Mouse (Mus musculus) heart, embryonic 16.5 days (tissue): ENCODE data around the gene Pias3. TPM values are rescaled to one million over a fixed set of nuclear protein-coding genes. Genes with fewer than 3 reads are reported as not detected.
"Not testable (repeated sequence)": the region's sequence is repeated elsewhere in the genome, so short reads cannot be mapped to it uniquely, and the experiment has no call there.

Experiments
- ATAC-seq: fragments of 200-750 bp; cut with Nextera tagmentation; replicated peaks from 2 replicates; pipeline ENCODE4 v1.8.0; 2017; ENCODE audit warnings: moderate number of reproducible peaks; ENCODE audit not compliant: insufficient read depth, low FRiP score; ENCODE audit errors: extremely low read depth
- H3K27ac ChIP-seq: fragments of 300-500 bp; sonication (generic); 2 replicates; pipeline ENCODE4 v1.5.1; 2014; ENCODE audit warnings: mild to moderate bottlenecking, low read length, control low read depth, moderate library complexity
- H3K27me3 ChIP-seq: fragments of 300-500 bp; sonication (generic); 2 replicates; pipeline ENCODE4 v1.6.1; 2014; ENCODE audit warnings: low read length, mixed read lengths; ENCODE audit not compliant: control insufficient read depth, insufficient read depth
- H3K36me3 ChIP-seq: fragments of 300-500 bp; sonication (generic); 2 replicates; pipeline ENCODE4 v1.6.1; 2014; ENCODE audit not compliant: control insufficient read depth, insufficient read depth
- H3K4me1 ChIP-seq: fragments of 300-500 bp; sonication (generic); 2 replicates; pipeline ENCODE4 v1.6.1; 2014; ENCODE audit warnings: low read length, mixed read lengths; ENCODE audit not compliant: control insufficient read depth, insufficient read depth
- H3K4me2 ChIP-seq: fragments of 300-500 bp; sonication (generic); 2 replicates; pipeline ENCODE4 v1.6.1; 2014; ENCODE audit warnings: low read depth, mild to moderate bottlenecking, control low read depth, low read length
- H3K4me3 ChIP-seq: fragments of 300-500 bp; sonication (generic); 2 replicates; pipeline ENCODE4 v1.5.1; 2014; ENCODE audit warnings: mild to moderate bottlenecking, control low read depth, low read length
- H3K9ac ChIP-seq: fragments of 300-500 bp; sonication (generic); 2 replicates; pipeline ENCODE4 v1.6.1; 2014; ENCODE audit warnings: low read length, control low read depth
- H3K9me3 ChIP-seq: fragments of 300-500 bp; sonication (generic); replicated peaks from 2 replicates; pipeline ENCODE4 v1.6.1; 2016; ENCODE audit warnings: low read length; ENCODE audit not compliant: control insufficient read depth
- WGBS: fragments of 180-500 bp; shearing (Covaris S2); extraction: QIAGEN DNeasy Blood & Tissue Kit; methylation state at CpG from one replicate; pipeline ENCODE4 v1.1.7; 2014; 5-methylcytosine and 5-hydroxymethylcytosine counted together
- polyA plus RNA-seq: library from polyadenylated mRNA; unstranded; fragments of >200 nt; fragmentation: Nextera tagmentation; extraction: Ambion mirVana; gene quantifications from 2 replicates; pipeline ENCODE4 v1.2.1, GENCODE M21; 2015

The Pias3 gene
- polyA plus RNA-seq, 1 experiment from 2014 or later = 33.6 TPM

- 55% methylated on average over 5 of the region's 5 CpGs for WGBS
- peaks cover 25% of the 10 kb centered on the region for H3K4me1 ChIP-seq
- no peak for ATAC-seq
Measured at GRCm38 (mm10) chr3:96730785-96731184, 34.6 kb downstream of the Pias3 start.

GRCm38 (mm10) chr3:96733984-96734383 lies 37.8 kb downstream of the Pias3 start:
- Histone ChIP-seq H3K4me2 (no peak overlapping the region), H3K27ac (no peak overlapping the region), H3K4me1 (peaks cover 21% of the 10 kb centered on the region), H3K9ac (no peak overlapping the region), H3K9me3 (no peaks in the 10 kb centered on the region), H3K36me3 (no peaks in the 10 kb centered on the region), H3K4me3 (no peak overlapping the region), H3K27me3 (no peaks in the 10 kb centered on the region)
- no peak for ATAC-seq
- 86% methylated on average over 1 of the region's 1 CpGs for WGBS

More at GRCm38 (mm10) chr3:96730785-96731184, 34.6 kb downstream of the Pias3 start:
- H3K9me3 ChIP-seq = no peaks in the 10 kb centered on the region
- no peaks in the 10 kb centered on the region for H3K27me3 ChIP-seq
- no peaks in the 10 kb centered on the region for H3K36me3 ChIP-seq
- H3K9ac ChIP-seq = no peak overlapping the region
- H3K4me2 ChIP-seq = no peak overlapping the region
- no peak overlapping the region for H3K4me3 ChIP-seq
- H3K27ac ChIP-seq = no peak overlapping the region

- no peak for ATAC-seq
- no peaks in the 10 kb centered on the region for H3K27me3 ChIP-seq
- WGBS = 81% methylated on average over 2 of the region's 2 CpGs
- H3K4me2 ChIP-seq = no peak overlapping the region
- no peaks in the 10 kb centered on the region for H3K9me3 ChIP-seq
- H3K4me3 ChIP-seq = no peak overlapping the region
- peaks cover 13% of the 10 kb centered on the region for H3K4me1 ChIP-seq
- H3K27ac ChIP-seq = no peak overlapping the region
- H3K9ac ChIP-seq = no peak overlapping the region
- H3K36me3 ChIP-seq = no peaks in the 10 kb centered on the region
Measured at GRCm38 (mm10) chr3:96735200-96735599, 39.0 kb downstream of the Pias3 start.

GRCm38 (mm10) chr3:96737013-96737740 lies 41.0 kb downstream of the Pias3 start:
- no peak overlapping the region for H3K4me2 ChIP-seq
- no peaks in the 10 kb centered on the region for H3K9me3 ChIP-seq
- no peak overlapping the region for H3K9ac ChIP-seq
- no peak for ATAC-seq
- 34% methylated on average over 1 of the region's 1 CpGs for WGBS
- peaks cover 5% of the 10 kb centered on the region; the same call in 1 of the 2 replicates for H3K4me1 ChIP-seq
- no peak overlapping the region for H3K27ac ChIP-seq
- H3K27me3 ChIP-seq = no peaks in the 10 kb centered on the region
- no peaks in the 10 kb centered on the region for H3K36me3 ChIP-seq
- H3K4me3 ChIP-seq = no peak overlapping the region

GRCm38 (mm10) chr3:96737995-96738394 lies 41.8 kb downstream of the Pias3 start:
- H3K27ac ChIP-seq = no peak overlapping the region
- no peaks in the 10 kb centered on the region for H3K27me3 ChIP-seq
- no peak for ATAC-seq
- H3K9ac ChIP-seq = no peak overlapping the region
- peaks cover 9% of the 10 kb centered on the region; the same call in 1 of the 2 replicates for H3K4me1 ChIP-seq
- no peaks in the 10 kb centered on the region for H3K36me3 ChIP-seq
- no peak overlapping the region for H3K4me3 ChIP-seq
- WGBS = 88% methylated on average over 1 of the region's 1 CpGs
- no peaks in the 10 kb centered on the region for H3K9me3 ChIP-seq
- no peak overlapping the region for H3K4me2 ChIP-seq

- H3K9me3 ChIP-seq, H3K4me3 ChIP-seq, H3K4me2 ChIP-seq, H3K9ac ChIP-seq, ATAC-seq, H3K4me1 ChIP-seq, H3K27ac ChIP-seq, H3K36me3 ChIP-seq, H3K27me3 ChIP-seq: not testable (repeated sequence)
Measured at GRCm38 (mm10) chr3:96740279-96740678, 44.1 kb downstream of the Pias3 start.

- ATAC-seq = no peak
- WGBS = 88% methylated on average over 3 of the region's 3 CpGs
- Histone ChIP-seq H3K4me3 (no peak overlapping the region), H3K9me3 (no peaks in the 10 kb centered on the region), H3K4me1 (peaks cover 11% of the 10 kb centered on the region), H3K27ac (no peak overlapping the region), H3K36me3 (no peaks in the 10 kb centered on the region), H3K4me2 (no peak overlapping the region), H3K9ac (no peak overlapping the region), H3K27me3 (no peaks in the 10 kb centered on the region)
Measured at GRCm38 (mm10) chr3:96744348-96744747, 48.2 kb downstream of the Pias3 start.

- Histone ChIP-seq H3K4me3 (no peak overlapping the region), H3K4me1 (peaks cover 11% of the 10 kb centered on the region), H3K9me3 (no peaks in the 10 kb centered on the region), H3K4me2 (no peak overlapping the region), H3K27ac (no peak overlapping the region), H3K27me3 (no peaks in the 10 kb centered on the region), H3K36me3 (no peaks in the 10 kb centered on the region), H3K9ac (no peak overlapping the region)
- no peak for ATAC-seq
- WGBS = 33% methylated on average over 1 of the region's 1 CpGs
Measured at GRCm38 (mm10) chr3:96746829-96747228, 50.6 kb downstream of the Pias3 start.
